In the genomic region with DNA sequence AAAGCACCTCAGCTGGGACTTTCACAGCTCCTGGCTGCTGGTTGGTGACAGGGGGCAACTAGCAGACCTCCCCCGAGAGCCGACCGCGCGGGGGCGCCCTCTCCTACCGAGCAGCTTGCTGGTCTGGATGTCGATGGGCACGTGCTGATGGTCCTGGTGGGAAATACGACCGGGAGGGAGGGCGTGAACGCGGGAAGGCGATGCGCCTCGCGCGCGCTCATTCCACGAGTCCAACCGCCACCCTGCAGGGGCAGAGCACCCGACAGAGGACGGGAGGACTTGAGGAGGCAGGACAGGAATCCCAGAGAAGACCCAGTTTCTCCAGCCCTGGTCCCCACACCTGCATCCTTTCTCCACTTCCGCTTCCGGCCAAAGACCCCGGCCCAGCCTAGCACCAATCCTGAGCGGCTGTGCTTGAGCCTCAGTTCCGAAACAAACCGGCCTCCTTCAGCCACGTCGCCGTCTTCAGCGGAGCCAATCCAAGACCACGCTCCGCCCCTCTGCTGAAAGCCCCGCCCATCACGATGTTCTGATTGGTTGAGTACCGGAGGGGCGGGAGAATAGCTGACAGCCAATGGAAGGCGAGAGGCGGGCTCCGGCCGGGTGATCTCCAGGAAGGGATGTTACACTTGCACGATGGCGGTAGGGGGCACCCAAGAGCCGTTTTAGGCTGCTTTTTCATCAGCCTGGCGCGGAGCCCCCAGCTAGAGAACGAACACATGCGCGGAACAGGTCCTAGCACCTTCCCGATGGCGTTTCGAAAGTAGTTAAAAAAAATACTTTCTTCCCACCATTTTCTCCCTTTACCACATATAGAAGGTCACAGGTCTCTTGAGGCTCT, we compare ENCODE assay signal across 1 mouse cellular context.
TF ChIP-seq lines count a peak whose summit lies in the region.

A gene (minus strand): TSS at position 453 of the 841 bp plus-strand sequence.

TF ChIP-seq in MEL, 35 proteins besides CTCF, POLR2A, EP300 and RAD21 (continued from another document):
- TF ChIP-seq SIN3A (IDR thresholded peaks at IDR 0.05; ENCODE audit: low read length) (peak; percentile 82), POLR2AphosphoS2 (IDR thresholded peaks at IDR 0.05; ENCODE audit: low read length) (peak; percentile 79; the same call in 1 of the 2 replicates), JUND (IDR thresholded peaks at IDR 0.05; ENCODE audit: low read depth, low read length) (no peak), GABPA (IDR thresholded peaks at IDR 0.05; ENCODE audit: low read depth, low read length) (no peak), ZMIZ1 (IDR thresholded peaks at IDR 0.05; ENCODE audit: low read depth, low read length) (peak; percentile 90), ZC3H11A (IDR thresholded peaks at IDR 0.05; ENCODE audit: low read depth, low read length) (peak; percentile 83), KAT2A (conservative IDR thresholded peaks at IDR 0.05; ENCODE audit: low read depth, low read length) (no peak; the same call in 1 of the 2 replicates), NELFE (IDR thresholded peaks at IDR 0.05; ENCODE audit: low read depth, low read length) (peak; percentile 82), MXI1 (IDR thresholded peaks at IDR 0.05; ENCODE audit: low read depth, low read length) (peak; percentile 91), MAX (IDR thresholded peaks at IDR 0.05; ENCODE audit: low read length) (peak; percentile 98), UBTF (IDR thresholded peaks at IDR 0.05; ENCODE audit: borderline replicate concordance, insufficient read depth, low read depth, low read length) (0 out of 2 replicates have a peak, but pooled peaks have one; percentile 50), BHLHE40 (IDR thresholded peaks at IDR 0.05; ENCODE audit: borderline replicate concordance, low read depth, low read length) (peak; percentile 96), MEF2A (IDR thresholded peaks at IDR 0.05; ENCODE audit: extremely low read depth, insufficient replicate concordance, low read depth, low read length, poor library complexity, severe bottlenecking) (no peak), MAFK (IDR thresholded peaks at IDR 0.05; ENCODE audit: borderline replicate concordance, low read depth, low read length) (no peak), USF1 (IDR thresholded peaks at IDR 0.05; ENCODE audit: low read depth, low read length) (peak; percentile 81), SMC3 (IDR thresholded peaks at IDR 0.05; ENCODE audit: low read depth, low read length) (peak; percentile 93)
